Mouse (Mus musculus) brain, embryonic 14.5 days (tissue): Measurements from ENCODE around the gene Gpc3. TPM values are rescaled to one million over a fixed set of nuclear protein-coding genes. Genes with fewer than 3 reads are reported as not detected.

Source experiments
- DNase-seq: peaks from one replicate; pipeline ENCODE4 v3.0.0-alpha.2; 2011; ENCODE audit warnings: low read depth
- CTCF ChIP-seq: fragments of 200-500 bp; IDR thresholded peaks from 2 replicates; pipeline ENCODE4 v1.5.1; 2012; ENCODE audit warnings: inconsistent platforms, mild to moderate bottlenecking, moderate library complexity, borderline replicate concordance; ENCODE audit not compliant: insufficient read depth, insufficient read length; ENCODE audit errors: extremely low read depth
- POLR2A ChIP-seq: fragments of 200-500 bp; IDR thresholded peaks from 2 replicates; pipeline ENCODE4 v1.6.1; 2012; ENCODE audit warnings: mild to moderate bottlenecking, inconsistent platforms, borderline replicate concordance; ENCODE audit not compliant: poor library complexity, insufficient read depth, insufficient read length, severe bottlenecking; ENCODE audit errors: extremely low read depth
- polyA plus RNA-seq: library from polyadenylated mRNA; depleted of rRNA; stranded (reverse); fragments of >200 nt; gene quantifications from 2 replicates; pipeline ENCODE4 v1.2.3, GENCODE M21; 2012

Gpc3 gene
- polyA plus RNA-seq, 1 experiment: 71.1 TPM

DNA sequence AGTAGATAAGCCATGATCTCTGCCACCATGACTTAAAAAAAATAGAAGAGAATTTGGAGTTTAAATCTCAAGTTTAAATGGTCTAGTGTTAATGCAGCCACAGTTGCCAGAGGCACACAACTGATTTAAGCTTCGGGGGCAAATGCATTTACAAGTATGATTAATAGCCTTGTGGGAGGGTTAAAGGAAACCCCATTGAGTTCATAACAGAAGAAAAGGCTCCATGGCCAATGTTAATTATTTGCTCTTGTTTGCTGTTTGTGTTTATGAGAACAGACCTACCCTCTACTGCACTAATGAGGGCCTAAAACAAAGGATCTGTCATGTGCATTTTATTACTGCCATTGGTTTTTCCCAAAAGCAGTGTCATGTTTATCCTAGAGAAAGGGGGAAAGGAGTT, 62.5 kb downstream of the Gpc3 start:
- no peak for DNase-seq
- TF ChIP-seq CTCF (no peak), POLR2A (no peak)

DNA sequence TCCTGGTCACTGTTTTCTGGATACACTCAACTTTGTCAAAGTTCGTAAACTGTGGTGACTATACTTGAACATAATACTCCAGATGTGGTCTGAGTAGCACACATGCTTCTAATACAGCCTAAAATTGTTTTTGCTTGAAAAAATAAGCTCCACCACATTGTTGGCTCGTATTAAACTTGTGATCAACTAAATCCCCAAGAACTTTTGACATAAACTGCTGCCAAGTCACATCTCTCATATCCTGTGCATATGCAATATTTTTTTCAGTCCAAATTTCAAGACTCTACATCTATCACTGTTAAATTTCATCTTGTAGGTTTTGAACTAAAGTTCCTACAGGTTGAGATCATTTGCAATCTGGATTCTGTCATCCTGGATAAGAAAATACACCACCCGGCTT, 69.1 kb downstream of the Gpc3 start:
- no peak for DNase-seq
- TF ChIP-seq POLR2A: no peak
- TF ChIP-seq CTCF: no peak

DNA sequence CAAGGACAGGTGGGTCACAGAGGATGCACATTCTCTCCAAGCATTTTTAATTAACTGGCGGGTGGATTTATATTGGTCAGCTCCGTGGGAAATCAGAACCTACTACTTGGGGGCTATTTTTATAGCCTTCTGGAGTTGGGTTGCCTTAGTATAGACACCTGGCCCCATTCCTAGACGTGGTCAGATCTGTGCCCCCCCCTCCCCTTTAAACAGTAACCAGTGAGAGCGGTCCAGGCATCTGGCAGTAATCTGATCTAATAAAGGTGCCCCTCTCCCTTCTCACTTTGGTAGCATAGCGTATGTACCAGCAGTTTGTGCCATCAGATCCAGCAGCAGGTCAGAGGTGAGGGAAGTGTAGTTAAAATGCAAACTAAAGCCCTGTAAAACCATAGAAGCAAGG, 76.5 kb downstream of the Gpc3 start:
- no peak for DNase-seq
- TF ChIP-seq POLR2A: no peak
- no peak for TF ChIP-seq CTCF

DNA sequence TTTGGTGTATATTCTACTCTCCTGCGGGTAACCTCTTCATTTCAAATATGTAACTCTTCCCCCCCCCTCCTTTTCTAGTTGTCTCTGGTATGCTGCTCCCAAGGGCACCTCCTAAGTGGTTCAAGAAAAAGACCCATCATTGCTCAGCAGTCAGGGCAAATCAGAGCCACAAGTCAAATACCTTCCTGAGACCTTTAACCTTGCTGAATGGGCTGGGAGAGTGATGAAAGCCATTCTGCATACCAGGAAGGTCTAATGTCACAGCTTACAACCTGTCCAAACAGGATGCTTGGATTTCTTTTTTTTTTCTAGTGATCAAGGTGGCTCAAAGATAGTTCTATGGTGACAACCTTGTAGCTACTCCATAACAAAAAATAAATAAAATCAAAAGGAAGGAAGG, 80.0 kb downstream of the Gpc3 start:
- no peak for DNase-seq
- TF ChIP-seq POLR2A (no peak), CTCF (no peak)

DNA sequence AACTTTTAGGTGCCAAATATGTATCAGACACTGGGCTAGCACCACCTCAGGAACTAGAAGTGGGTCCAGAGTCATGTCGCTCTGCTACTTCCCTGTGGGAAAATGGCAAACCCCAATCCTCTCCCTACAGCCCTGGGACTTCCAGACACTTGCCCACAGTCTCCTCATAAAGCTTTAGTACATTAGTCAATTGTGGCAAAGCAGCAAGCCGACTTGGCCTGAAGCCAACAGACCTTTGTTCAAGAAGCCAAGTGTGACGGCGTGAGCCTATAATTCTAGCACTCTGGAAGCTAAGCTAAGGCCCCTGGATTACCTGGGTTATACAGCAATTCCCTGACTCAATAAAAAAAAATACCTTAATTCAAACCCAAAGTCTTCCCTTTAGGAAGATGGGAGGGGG, 80.7 kb downstream of the Gpc3 start:
- peak; percentile 61 for DNase-seq
- TF ChIP-seq CTCF: no peak
- no peak for TF ChIP-seq POLR2A

DNA sequence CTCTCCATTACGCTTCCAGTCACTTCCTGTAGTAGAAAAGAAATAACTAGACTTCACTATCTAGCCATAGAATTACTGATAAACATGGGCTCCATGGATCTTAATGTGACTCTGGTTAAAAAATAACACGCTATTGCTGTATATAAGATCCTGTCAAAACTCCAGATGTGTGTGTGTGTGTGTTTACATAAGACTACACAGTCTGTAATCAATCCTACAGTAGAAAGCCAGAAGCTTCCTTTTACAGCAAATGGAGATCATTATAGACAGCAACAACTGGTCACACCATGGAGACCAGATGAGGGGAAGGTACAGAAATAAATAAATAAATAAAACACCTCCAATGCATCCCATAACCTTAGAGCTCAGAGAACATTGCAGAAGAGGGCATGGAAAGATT, 81.6 kb downstream of the Gpc3 start:
- TF ChIP-seq CTCF: no peak

DNA sequence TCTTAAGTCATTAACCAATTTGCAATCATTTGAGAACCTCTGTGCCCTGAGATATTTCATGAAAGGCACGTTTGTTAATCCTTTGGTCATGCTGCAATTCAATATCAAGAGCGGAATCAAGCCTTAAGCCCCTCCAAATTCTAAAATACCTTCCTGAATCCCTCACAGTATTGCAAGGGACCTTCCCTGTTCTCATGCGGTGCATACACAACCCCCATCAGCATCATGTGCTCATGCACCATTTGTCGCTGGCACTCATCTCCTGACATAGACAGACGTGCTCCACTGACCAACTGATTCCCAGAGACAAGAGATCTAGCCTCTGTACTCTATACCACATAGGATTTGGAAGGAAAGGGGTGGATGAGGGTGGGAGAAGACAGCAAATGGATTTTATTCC, 87.7 kb downstream of the Gpc3 start:
- DNase-seq: no peak
- TF ChIP-seq POLR2A (no peak), CTCF (no peak)

More for the DNA sequence above, 81.6 kb downstream of the Gpc3 start:
- DNase-seq: no peak

DNA sequence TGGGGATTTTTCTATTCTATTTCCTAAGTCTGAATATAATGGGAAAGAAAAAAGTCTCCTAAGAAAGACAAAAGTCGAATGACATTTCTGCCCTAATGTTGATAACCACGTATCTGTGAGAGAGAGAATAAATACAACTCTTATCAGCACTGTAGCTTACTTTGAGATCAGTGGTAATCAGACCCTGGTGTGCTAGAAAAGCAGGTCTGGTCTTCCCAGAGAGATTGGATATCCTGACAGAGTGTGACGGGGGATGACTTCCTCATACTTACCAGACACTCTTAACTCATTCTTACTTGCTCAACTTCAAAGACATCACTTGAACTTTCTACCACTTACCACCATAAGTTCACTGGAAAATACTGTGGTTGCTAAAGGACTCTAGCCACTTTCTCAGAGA, 88.6 kb downstream of the Gpc3 start:
- no peak for TF ChIP-seq CTCF
- TF ChIP-seq POLR2A: no peak
- no peak for DNase-seq

DNA sequence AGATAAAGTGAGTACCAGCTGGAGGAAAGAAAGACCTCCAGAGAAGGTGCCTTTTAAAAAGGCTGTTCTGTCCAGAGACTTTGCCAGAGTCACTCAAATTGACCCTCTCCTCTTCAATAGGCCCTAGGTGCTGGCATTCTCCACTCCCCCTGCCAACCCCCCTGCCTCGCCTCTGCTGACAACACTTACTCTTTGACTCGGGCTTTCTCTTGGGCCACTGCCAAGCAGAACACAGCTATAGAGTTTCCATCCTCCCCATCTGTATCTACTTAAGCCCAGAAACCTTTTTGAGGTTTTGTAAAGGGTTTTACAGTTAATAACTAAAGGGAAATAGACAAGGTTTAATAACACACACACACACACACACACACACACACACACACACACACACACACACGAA, 99.2 kb downstream of the Gpc3 start:
- peak; percentile 62 for DNase-seq
- TF ChIP-seq CTCF (no peak), POLR2A (no peak)

DNA sequence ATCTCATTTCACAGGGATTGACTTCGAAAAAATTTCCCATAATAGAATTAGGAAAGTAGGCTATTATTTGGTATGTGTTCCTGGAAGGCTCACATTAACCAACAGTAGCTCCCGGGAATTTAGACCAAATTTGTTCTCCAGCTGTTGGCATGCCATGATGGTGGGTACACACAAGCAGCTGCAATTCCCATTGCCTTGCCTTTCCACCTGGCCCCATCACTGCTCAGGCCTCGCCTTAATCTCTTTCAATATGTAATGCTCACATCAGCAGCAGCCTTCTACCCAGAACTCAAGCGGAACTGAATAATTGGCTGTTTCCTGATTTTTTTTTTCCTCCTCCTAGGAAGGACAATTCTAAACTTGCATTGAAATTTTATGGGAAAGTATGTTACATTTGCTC, 102.6 kb downstream of the Gpc3 start:
- DNase-seq: no peak
- TF ChIP-seq POLR2A: no peak
- TF ChIP-seq CTCF: no peak

DNA sequence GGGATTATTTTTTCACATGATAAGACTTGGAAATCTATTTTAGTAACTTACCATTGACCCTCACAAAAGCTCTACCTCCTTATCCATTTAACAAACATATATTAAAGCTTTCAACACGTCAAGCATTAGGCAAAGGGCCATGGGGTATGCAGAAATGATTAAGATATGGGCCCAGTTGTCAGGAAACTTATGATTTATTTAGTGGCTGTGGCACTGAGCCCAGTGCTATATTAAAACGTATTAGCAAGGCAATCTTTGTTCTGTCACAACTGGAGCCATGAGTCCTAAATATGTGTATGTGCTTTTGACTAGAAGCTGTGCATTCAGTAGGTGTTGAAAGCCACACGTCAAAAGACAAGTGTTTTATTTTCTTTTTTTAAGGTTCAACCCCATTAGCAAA, 109.9 kb downstream of the Gpc3 start:
- DNase-seq: no peak
- TF ChIP-seq CTCF: no peak
- no peak for TF ChIP-seq POLR2A

DNA sequence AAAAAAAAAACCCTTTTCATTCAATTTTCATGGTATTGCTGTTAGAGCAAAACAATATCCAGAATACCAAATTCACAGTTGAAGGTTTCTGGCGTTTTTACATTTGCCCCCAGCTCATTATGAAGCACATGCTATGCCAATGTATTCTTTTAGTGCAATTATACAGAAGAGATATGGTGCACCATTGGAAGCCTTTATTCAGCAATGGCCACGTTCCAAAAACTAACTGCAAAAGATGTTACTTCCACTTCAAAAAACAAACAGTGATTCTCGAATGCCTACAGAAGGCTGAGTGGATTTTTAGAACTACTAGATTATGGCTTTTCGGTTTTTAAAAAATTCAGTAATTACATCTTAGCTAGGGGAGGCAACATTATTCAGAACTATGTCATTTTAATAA, 124.3 kb downstream of the Gpc3 start:
- peak; percentile 66 for DNase-seq

DNA sequence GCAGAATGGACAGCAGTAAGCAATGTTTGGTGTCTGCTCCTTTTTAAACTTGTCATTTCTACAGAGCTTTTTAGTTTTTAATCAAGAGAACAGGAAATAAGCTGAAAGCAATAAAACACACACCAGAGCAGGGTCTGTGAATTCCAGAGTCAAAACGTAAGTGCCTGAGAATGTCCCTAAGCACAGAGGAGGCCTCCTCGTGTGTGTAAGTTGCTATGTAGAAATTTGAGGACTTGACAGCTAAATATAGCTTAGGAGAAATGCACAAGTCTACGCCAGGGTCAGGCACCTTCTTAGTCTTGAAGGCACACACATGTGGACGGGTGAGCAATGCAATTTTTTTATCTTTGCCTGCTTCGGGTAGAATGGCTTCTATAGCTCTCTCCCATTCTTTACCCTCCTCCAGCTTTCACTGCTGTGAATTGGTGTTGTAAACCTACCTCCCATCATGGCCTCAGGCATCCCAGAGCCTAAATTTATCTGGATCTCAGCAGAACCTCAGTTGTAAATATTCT, 158.6 kb downstream of the Gpc3 start:
- no peak for DNase-seq
- TF ChIP-seq POLR2A: no peak
- TF ChIP-seq CTCF: no peak

More for the DNA sequence above, 124.3 kb downstream of the Gpc3 start:
- no peak for TF ChIP-seq CTCF
- TF ChIP-seq POLR2A: no peak

DNA sequence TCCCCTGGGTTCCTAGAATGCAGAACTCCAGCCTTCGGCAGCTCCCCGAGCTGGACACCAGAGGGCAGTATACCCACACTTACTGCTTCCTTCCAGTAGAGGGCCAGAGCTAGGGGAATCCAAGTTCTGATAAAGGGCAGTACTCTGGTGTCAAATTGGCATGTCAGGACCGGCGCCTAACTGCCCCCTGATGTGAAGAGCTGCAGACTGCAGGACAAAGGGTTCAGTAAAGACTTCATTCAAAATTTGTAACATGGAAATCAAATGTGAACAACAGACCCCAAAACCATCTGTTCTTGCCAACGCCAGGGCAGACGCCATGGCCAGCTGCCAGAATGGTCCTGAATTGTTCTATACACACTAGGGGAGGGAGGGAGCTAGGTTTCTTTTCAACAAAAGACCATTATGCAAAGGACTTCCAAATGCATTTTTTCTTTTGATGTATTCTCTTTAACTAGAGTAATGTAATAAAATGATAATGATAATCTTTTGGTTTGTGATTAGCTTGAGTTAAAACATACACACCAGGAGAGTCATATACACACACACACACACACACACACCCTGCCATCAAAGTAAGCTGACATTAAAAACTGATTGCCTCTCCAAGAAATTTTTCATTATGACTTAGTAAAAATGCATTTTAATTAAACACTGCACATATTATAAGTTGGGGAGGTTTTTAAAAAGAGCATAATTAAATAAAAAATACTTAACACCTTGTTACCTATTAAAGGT, 160.1 kb downstream of the Gpc3 start:
- DNase-seq: peak; percentile 92
- TF ChIP-seq CTCF (peak; percentile 94), POLR2A (no peak)
